Mouse (Mus musculus) retina, postnatal 1 day (tissue): ENCODE measurements around the gene Mrm3.
"Not testable (repeated sequence)": the region's sequence is repeated elsewhere in the genome, so short reads cannot be mapped to it uniquely, and the experiment has no call there.

Source experiments
- DNase-seq: peaks from one replicate; pipeline ENCODE4 v3.0.0-alpha.2; 2012

The Mrm3 gene

DNA sequence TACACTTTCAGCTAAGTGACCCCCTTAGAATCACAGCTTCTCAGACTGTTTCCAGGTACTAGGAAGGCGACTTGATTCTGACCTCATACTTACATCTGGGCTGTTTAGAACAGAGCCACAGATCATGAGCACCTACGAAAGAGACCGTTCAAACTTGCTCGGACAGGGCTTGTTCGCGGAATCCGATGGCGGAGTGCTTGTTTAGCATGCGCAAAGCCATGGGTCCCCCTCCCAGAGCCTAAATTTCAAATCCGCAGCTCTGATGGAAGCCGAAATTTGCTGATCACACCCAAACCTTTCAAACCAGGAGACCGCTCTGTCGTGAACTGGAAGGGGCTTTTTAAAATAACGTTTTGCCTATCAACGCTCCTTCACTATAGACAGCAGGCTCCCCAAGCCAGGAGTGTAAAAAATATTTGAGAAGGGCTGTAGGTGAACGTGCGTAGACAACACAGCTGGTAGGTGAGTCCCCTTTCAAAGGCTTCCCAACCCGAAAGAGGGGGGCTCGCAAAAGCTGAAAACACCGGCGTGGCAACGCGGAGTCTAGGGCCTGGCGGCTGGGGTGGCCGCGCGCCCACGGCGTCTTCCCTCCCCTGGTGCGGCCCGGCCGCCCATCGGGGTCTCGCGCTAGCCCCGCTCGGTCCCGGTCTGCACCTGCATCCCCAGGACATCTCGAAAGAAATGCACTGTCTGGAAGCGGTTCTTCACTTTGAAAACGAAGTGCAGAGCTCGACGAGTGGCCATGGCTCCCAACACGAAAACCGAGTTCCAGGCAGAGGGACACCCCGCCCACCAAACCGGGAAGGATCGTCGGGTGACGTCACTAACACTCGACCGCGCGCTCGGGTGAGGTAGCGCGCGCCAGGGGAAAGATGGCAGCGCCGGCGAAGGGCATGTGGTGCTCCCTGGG lies at the start of gene Mrm3, which contains the start of gene Glod4:
TSS of gene Mrm3 (plus strand) at position 815 of the 910 bp plus-strand sequence.
TSS of gene Glod4 (minus strand) at position 825 of the 910 bp plus-strand sequence.
- DNase-seq: peak; percentile 95

GRCm38 (mm10) chr11:76196275-76196976 lies 47.1 kb upstream of the Mrm3 start:
- DNase-seq: no peak

DNA sequence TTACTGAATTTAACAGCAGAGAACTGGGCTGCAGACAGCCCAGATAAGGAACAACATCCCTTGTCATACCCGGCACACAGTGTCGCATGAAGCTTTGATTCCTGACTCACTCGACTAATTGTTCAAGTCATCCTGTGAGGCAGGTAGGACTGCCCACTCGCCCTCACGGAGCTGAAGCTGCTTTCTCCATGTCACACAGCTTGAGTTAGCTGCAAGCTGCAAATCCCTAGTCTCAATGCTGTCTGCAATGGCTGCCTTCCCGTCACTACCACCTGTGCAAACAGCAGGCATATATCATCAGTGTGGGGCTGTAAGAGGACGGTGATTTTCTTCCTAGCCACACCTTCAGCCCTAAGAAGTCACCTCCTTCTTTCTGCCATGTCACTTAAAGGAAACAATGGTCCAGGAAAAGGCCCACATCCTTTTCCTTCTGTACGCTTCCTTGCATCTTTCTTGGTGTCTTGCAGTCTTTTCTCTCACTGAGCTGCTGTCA lies 46.5 kb upstream of the Mrm3 start:
- no peak for DNase-seq

GRCm38 (mm10) chr11:76201761-76202674 lies 41.5 kb upstream of the Mrm3 start:
- DNase-seq: peak; percentile 91

- no peak for DNase-seq
Observed at GRCm38 (mm10) chr11:76206793-76207192, 36.7 kb upstream of the Mrm3 start.

DNA sequence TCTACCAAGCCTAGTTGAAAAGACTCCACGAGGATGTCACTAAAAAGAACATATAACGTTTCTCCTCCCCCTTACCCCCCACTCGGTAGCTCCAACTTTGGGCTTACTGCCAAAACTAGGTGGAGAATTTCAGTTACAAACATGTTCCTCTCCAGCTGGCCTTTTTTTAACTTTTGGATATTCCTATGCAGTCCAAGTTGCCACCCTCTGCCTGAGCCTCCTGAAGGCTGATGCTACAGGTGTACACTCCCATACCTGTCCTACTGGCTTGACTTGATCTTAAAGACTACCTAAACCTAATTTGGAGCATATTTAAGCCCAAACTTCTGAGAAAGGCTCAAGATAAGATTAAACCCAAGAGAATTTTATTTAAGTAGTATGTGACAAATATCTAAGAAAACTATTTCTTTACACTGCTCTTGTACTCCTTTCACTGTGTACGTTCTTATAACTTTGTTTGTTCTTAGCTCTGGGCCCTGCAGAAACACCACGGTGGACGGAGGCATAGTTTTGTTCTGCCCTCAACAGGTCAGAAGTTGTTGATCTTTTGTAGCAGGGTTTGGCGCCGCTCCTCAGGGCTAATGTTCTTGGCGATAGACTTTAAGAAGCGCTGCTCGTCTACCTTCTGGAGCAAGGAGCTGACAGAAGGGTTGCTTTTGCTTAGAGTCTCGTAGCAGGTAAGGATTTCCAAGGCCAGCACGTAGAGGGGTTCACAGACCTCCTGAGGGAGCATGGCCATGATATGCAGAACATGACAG lies 33.1 kb upstream of the Mrm3 start:
- no peak for DNase-seq

- not testable (repeated sequence) for DNase-seq
Observed at GRCm38 (mm10) chr11:76211595-76211994, 31.9 kb upstream of the Mrm3 start.

DNA sequence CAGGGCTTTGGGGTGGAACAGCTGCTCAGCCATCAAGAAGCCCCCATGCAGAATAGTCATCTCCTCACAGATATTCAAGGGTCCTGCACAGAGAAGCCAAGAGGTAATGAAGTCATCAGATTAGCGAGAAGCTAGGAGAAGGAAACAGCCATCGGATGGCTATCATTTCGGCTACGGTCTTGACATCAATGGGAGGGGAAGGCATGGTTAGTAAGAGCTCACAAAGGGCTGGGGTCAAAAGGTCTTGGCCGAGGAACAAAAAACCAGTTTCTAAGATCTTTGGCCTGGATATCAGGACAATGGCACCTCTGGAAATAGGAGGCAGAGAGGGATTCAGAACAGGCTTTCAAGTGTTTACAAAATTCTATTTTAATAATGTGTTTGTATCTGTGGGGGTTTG lies 29.7 kb upstream of the Mrm3 start:
- no peak for DNase-seq

- DNase-seq: no peak
Observed at GRCm38 (mm10) chr11:76215011-76215410, 28.5 kb upstream of the Mrm3 start.

DNA sequence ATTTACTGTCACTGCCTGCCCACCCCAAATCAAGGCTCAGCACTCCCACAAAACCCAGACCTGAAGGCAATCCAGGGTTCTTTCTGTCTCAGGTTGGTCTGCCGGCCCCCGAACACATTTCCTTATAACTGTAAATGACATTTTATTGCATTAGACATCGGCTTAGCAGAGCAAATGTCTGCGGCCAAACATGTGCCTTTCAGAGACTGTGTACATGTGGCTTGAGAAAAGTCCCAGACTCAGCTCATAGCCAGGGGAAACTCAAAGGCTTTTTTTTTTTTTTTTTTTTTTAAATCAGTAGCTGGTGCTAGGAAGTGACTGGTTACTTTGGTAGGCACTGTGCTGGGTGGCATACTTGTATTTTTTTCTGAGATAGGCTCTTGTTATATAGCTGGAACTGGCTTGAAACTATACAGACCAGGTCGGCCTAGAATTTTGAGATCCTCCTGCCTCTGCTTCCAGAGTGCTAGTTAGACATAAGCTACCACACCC lies 27.4 kb upstream of the Mrm3 start:
- DNase-seq: no peak

- DNase-seq: peak; percentile 47
Observed at GRCm38 (mm10) chr11:76216681-76217389, 26.7 kb upstream of the Mrm3 start.

GRCm38 (mm10) chr11:76217390-76217800 lies 26.1 kb upstream of the Mrm3 start, which contains the start of the genes Dbil5 and Gemin4:
TSS of gene Dbil5 (plus strand) at chr11:76217608.
TSS of gene Gemin4 (minus strand) at chr11:76217664.
- peak; percentile 98 for DNase-seq

DNA sequence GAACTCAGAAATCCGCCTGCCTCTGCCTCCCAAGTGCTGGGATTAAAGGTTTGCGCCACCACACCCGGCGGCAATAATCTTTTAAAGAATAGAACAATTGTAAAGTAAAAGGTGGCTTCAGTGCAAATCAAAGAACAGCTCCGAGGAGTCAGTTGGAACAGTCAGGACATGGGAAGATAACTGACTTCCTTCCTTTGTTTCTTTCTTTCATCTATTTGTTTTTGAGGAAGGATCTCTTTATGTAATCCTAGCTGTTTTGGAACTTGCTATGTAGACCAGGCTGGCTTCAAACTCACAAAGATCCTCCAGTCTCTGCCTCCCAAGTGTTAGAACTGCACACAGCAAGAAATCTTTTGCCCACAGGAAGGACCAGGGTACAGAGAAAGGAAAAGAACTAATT lies 18.9 kb upstream of the Mrm3 start:
- DNase-seq: no peak

GRCm38 (mm10) chr11:76225051-76225450 lies 18.5 kb upstream of the Mrm3 start:
- no peak for DNase-seq

- no peak for DNase-seq
Observed at GRCm38 (mm10) chr11:76236136-76236535, 7.4 kb upstream of the Mrm3 start.

DNA sequence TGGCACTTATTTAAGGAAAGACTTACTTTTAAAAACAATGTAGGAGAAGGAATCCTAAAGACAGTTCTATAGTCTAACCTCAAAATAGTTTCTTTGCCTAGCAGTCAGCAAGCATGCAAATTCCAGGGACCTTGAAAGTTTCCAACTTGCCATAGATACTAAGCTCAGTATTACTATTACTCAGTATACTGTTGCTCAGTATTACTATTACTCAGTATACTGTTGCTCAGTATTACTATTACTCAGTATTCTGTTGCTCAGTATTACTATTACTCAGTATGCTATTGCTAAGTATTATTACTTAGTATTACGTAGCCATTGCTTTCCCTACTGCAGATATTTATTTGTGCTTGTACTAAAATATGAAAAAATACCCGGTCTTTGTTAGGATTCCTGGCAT lies 3.8 kb upstream of the Mrm3 start:
- DNase-seq: no peak

GRCm38 (mm10) chr11:76243811-76244546 lies 464 bp downstream of the Mrm3 start:
- no peak for DNase-seq

DNA sequence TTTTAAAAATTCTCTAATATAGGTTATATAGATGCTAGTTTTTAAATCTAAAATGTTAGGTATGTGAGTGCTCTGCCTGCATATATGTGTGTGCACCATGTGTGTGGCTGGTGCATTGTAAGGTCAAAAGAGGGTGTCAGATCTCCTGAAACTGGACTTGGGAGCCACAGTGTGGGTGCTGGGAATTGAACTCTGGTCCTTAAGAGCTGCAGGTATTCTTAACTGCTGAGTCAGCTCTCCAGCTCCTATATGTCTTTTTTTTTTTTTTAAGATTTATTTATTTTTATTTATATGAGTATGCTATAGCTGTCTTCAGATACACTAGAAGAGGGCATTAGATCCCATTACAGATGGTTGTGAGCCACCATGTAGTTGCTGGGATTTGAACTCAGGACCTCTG lies 2.9 kb downstream of the Mrm3 start:
- DNase-seq: no peak

DNA sequence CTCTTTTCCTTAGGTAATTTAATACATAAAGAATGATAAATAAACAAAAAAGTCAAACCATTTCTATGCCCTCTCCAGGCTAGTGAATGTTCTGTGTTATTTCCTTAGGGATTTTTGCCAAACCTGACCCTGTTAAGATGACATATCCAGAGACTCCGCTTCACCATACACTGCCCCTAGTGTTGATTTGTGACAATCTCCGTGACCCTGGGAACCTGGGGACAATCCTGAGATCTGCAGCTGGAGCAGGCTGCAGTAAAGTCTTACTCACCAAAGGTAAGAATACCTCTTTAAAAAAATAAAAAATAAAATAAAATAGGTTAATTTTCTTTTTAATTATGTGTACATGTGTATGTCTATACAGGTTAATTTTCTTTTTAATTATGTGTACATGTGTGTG lies 3.7 kb downstream of the Mrm3 start:
- DNase-seq: peak; percentile 27

DNA sequence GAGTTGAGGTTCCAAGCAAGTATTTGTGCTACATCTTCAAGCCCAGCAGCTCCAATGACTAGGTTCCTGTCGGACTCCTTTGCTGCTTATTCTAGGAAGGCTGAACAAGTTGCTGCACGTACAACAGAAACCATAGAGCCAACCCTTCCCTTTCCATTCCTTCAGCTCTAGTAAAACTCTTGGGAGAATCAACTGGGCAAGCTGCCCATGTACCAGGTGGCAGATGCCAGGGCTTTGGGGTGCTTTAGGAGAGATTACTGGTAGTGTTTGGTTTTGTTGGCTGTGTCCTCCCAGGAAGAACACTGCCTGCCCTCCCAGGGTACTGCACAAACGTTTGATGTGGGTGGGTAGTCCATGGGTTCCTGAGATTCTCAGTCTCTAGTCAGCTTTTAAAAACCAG lies 8.5 kb downstream of the Mrm3 start:
- DNase-seq: no peak
